Mouse (Mus musculus) kidney, adult 8-10 months (tissue): ENCODE measurements at regions not wholly inside any gene's neighbourhood (a gene's known extent, or its start where the extent isn't known, plus 50 kb on each side); places are given as distances from the start of the nearest gene placed in this dataset.

Experiments
- DNase-seq, 2 experiments: peaks; one replicate each; pipeline ENCODE4 v3.0.0; 2022

GRCm38 (mm10) chr1:99124796-99125195 lies 647.8 kb upstream of the Cntnap5b start:
- DNase-seq: no peak

DNA sequence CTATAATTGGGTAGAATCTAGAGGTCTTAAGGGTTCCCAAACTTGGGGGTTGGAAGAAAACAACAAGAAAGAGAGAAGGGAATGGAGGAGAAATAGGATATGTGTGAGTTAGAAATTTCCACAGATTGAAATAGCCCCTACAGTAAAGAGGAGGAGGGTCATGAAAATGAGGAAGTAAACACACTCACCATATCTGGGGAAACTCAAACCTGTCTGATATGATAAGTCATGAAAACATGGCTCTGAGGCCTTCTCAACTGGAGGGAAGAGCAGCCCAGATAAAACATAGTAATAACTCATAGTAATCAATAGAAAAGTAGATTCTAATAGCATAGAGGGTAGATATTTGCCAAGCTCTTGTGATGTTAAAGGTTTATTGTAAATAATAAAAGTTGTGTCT lies 638.4 kb upstream of the Cntnap5b start:
- DNase-seq: no peak

- DNase-seq: peak; percentile 1 to 42
Observed at GRCm38 (mm10) chr1:99137516-99137915, 635.0 kb upstream of the Cntnap5b start.

DNA sequence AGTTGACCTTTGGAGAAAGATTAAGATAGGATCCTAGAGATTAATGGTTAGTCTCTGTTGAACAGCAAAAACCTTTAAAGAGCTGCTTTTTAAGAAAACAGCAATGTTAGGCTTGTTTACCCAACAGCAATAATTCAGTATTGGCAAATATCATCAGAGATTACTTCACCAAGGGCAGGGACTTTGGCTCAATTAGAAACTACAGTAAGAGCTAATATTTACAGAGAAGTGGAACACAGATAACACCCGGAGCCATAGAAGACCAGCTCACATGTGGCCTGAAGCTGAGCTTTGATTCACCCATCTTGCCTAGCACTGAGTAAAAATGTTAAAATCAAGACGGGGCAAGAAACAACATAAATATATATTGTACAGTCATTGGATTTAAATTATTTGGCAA lies 611.9 kb upstream of the Cntnap5b start:
- no peak for DNase-seq
